Mouse (Mus musculus): ENCODE results near the gene Krtap4-2.

- TF ChIP-seq CTCF (IDR thresholded peaks at IDR 0.05; ENCODE audit: control insufficient read depth, insufficient read depth, insufficient read length) = no peak
- TF ChIP-seq MYOD1 (IDR thresholded peaks at IDR 0.05; ENCODE audit: control insufficient read depth, insufficient read length, low read depth) = no peak
- TF ChIP-seq MAX (IDR thresholded peaks at IDR 0.05) = no peak
- no peak for TF ChIP-seq CEBPB (IDR thresholded peaks at IDR 0.05; ENCODE audit: low read depth)
- no peak for TF ChIP-seq MYOG (IDR thresholded peaks at IDR 0.05; ENCODE audit: control insufficient read depth, extremely low read depth, insufficient read length)
Measured at GRCm38 (mm10) chr11:99633293-99633692, 1.6 kb downstream of the Krtap4-2 start.
